Mouse (Mus musculus) limb, embryonic 10.5 days (tissue): Measurements from ENCODE around the gene Rpia. TPM values are rescaled to one million over a fixed set of nuclear protein-coding genes. Genes with fewer than 3 reads are reported as not detected.

ENCODE experiments used
- DNase-seq: peaks from one replicate; pipeline ENCODE4 v3.0.0-alpha.2; 2017; ENCODE audit warnings: low spot score
- H3K27ac ChIP-seq: fragments of 300-500 bp; sonication (generic); 2 replicates; pipeline ENCODE4 v1.5.1; 2016; ENCODE audit warnings: mild to moderate bottlenecking
- H3K27me3 ChIP-seq: fragments of 300-500 bp; sonication (generic); 2 replicates; pipeline ENCODE4 v1.6.1; 2016; ENCODE audit warnings: low read depth, mild to moderate bottlenecking; ENCODE audit not compliant: poor library complexity, severe bottlenecking
- H3K36me3 ChIP-seq: fragments of 300-500 bp; sonication (generic); 2 replicates; pipeline ENCODE4 v1.6.1; 2016; ENCODE audit warnings: mild to moderate bottlenecking, moderate library complexity
- H3K4me1 ChIP-seq: fragments of 300-500 bp; sonication (generic); 2 replicates; pipeline ENCODE4 v1.6.1; 2016
- H3K4me3 ChIP-seq: fragments of 300-500 bp; sonication (generic); 2 replicates; pipeline ENCODE4 v1.5.1; 2016; ENCODE audit warnings: mild to moderate bottlenecking, moderate library complexity
- H3K9me3 ChIP-seq: fragments of 300-500 bp; sonication (generic); replicated peaks from 2 replicates; pipeline ENCODE4 v1.6.1; 2016; ENCODE audit warnings: mild to moderate bottlenecking
- WGBS: fragments of 180-500 bp; shearing (Covaris S2); methylation state at CpG from one replicate; pipeline ENCODE4 v1.1.7; 2016; 5-methylcytosine and 5-hydroxymethylcytosine counted together
- polyA plus RNA-seq: library from polyadenylated mRNA; unstranded; fragments of >200 nt; fragmentation: Nextera tagmentation; extraction: Ambion mirVana; gene quantifications from 2 replicates; pipeline ENCODE4 v1.2.1, GENCODE M21; 2016

Gene Rpia
- polyA plus RNA-seq, 1 experiment from 2014 or later = 2.3 TPM

- Histone ChIP-seq H3K4me3 (no peak overlapping the region), H3K27ac (no peak overlapping the region), H3K27me3 (no peaks in the 10 kb centered on the region), H3K4me1 (peaks cover 3% of the 10 kb centered on the region; the same call in 1 of the 2 replicates), H3K9me3 (no peaks in the 10 kb centered on the region), H3K36me3 (no peaks in the 10 kb centered on the region)
- WGBS = 83% methylated on average over 8 of the region's 8 CpGs
- no peak for DNase-seq
Measured at GRCm38 (mm10) chr6:70815471-70815870, 23.4 kb upstream of the Rpia start.

DNA sequence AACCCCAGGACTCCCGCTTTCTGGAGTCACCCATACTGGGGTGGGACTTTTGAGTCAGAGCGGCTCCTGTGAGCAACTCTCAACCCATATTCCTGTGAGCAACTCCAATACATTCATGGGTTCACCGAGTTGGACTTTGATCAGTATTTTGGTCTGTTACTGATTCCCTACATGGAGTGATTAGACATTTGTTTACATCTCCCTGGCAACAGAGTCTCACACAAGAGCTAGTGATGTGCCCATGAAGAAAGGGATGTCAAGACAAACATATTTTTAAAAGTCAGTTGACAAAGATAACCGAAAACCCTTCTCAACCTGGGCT is 22.6 kb upstream of the Rpia start:
- Histone ChIP-seq H3K9me3 (no peaks in the 10 kb centered on the region), H3K27ac (no peak overlapping the region), H3K36me3 (no peaks in the 10 kb centered on the region), H3K27me3 (no peaks in the 10 kb centered on the region), H3K4me1 (peaks cover 3% of the 10 kb centered on the region; the same call in 1 of the 2 replicates), H3K4me3 (no peak overlapping the region)
- 90% methylated on average over 4 of the region's 4 CpGs for WGBS
- DNase-seq = no peak

GRCm38 (mm10) chr6:70813921-70814628 is 22.0 kb upstream of the Rpia start:
- no peak overlapping the region for H3K4me3 ChIP-seq
- no peaks in the 10 kb centered on the region for H3K27me3 ChIP-seq
- no peaks in the 10 kb centered on the region for H3K9me3 ChIP-seq
- no peak for DNase-seq
- 87% methylated on average over 18 of the region's 18 CpGs for WGBS
- peaks cover 3% of the 10 kb centered on the region; the same call in 1 of the 2 replicates for H3K4me1 ChIP-seq
- H3K27ac ChIP-seq = no peak overlapping the region
- no peaks in the 10 kb centered on the region for H3K36me3 ChIP-seq

- no peaks in the 10 kb centered on the region for H3K9me3 ChIP-seq
- H3K4me3 ChIP-seq = no peak overlapping the region
- no peak for DNase-seq
- H3K36me3 ChIP-seq = no peaks in the 10 kb centered on the region
- H3K4me1 ChIP-seq = peaks cover 6% of the 10 kb centered on the region; the same call in 1 of the 2 replicates
- no peaks in the 10 kb centered on the region for H3K27me3 ChIP-seq
- 71% methylated on average over 4 of the region's 4 CpGs for WGBS
- no peak overlapping the region; the same call in 1 of the 2 replicates for H3K27ac ChIP-seq
Measured at GRCm38 (mm10) chr6:70812526-70812895, 20.5 kb upstream of the Rpia start.

DNA sequence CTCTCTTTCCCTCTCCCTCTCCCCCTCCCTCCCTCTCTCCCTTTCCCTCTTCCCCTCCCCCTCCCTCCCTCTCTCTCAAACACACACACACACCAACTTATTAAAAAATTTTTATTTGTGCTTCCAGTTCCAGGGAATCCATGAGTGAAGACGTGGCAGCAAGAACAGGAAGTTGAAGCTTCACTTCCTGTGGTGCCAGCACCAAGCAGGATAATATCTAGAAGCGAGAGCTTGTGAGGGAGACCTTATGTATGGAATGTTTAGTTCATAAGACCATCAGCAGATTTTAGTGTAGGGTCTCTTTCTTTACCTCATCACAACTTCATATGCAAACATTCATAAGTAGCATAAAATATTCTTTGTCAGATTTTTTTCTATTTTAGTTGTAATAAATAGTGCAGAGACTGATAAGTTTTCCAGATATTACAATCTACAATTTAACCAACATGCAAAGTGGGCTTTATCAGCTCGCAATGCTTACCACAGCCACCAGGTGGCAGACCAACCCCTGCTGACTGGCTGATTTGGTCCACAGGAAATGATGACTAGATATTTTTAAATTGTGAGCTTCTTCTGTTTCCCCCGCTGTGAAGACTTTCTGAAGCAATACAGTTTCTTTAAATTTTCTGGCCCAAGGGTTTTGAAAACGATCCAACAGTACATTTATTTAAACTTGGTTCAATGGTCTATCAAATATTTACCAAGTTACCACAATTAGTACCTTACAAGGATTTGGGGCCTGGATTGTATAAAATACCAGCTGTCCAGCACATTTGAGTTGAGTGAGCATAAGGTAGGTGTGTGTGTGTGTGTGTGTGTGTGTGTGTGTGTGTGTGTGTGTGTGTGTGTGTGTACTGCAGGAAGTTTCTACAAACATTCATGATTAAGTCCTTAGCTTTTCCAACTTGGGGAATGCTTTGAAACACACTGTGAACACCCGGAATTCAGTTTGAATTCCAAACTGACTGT is 19.8 kb upstream of the Rpia start:
- H3K9me3 ChIP-seq = no peaks in the 10 kb centered on the region
- H3K4me1 ChIP-seq = peaks cover 9% of the 10 kb centered on the region; the same call in 1 of the 2 replicates
- H3K27ac ChIP-seq = no peak overlapping the region
- 31% methylated on average over 6 of the region's 6 CpGs for WGBS
- H3K4me3 ChIP-seq = no peak overlapping the region
- no peaks in the 10 kb centered on the region for H3K27me3 ChIP-seq
- H3K36me3 ChIP-seq = no peaks in the 10 kb centered on the region
- peak; percentile 72 for DNase-seq

DNA sequence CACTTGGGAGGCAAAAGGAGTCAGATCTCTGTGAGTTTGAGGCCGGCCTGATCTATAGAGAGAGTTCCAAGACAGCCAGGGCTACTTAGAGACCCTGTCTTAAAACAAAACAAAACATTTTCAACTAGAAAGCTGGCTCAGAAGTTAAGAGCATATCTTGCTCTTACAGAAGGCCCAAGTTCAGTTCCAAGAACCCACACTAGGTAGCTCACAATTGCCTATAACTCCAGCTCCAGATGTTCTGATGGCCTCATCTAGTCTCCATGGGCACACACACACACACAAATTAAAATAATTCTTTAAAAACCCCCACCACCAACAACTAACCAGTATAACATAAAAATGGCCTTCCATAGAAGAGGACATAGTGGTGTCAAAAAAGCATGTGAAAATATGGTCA is 18.5 kb upstream of the Rpia start:
- Histone ChIP-seq H3K9me3 (no peaks in the 10 kb centered on the region), H3K4me3 (no peak overlapping the region), H3K27ac (no peak overlapping the region), H3K4me1 (peaks cover 16% of the 10 kb centered on the region; the same call in 1 of the 2 replicates), H3K36me3 (no peaks in the 10 kb centered on the region), H3K27me3 (no peaks in the 10 kb centered on the region)
- WGBS = 83% methylated on average over 1 of the region's 1 CpGs
- no peak for DNase-seq

DNA sequence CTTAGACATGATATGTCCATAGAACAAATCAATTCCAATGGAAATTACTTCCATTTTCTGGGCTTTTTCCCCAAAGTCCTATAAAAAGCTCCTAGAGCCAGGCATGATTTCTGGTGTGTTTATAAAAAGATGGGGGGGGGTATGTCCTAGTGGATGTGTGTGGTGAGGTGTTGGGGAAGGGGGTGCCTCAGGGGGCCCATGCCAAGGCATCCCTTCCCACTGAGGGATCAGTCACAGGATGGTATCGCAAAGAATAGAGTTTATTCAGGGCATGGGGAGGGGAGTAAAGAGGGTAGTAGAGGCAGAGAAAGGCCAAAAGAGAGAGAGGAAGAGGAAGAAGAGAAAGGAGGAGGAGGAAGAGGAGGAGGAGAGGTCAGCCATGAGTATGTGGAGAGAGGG is 14.5 kb upstream of the Rpia start:
- DNase-seq = no peak
- Histone ChIP-seq H3K27ac (no peak overlapping the region), H3K36me3 (no peaks in the 10 kb centered on the region), H3K9me3 (no peaks in the 10 kb centered on the region), H3K4me1 (peaks cover 16% of the 10 kb centered on the region; the same call in 1 of the 2 replicates), H3K4me3 (no peak overlapping the region), H3K27me3 (no peaks in the 10 kb centered on the region)
- WGBS = 83% methylated on average over 1 of the region's 1 CpGs

DNA sequence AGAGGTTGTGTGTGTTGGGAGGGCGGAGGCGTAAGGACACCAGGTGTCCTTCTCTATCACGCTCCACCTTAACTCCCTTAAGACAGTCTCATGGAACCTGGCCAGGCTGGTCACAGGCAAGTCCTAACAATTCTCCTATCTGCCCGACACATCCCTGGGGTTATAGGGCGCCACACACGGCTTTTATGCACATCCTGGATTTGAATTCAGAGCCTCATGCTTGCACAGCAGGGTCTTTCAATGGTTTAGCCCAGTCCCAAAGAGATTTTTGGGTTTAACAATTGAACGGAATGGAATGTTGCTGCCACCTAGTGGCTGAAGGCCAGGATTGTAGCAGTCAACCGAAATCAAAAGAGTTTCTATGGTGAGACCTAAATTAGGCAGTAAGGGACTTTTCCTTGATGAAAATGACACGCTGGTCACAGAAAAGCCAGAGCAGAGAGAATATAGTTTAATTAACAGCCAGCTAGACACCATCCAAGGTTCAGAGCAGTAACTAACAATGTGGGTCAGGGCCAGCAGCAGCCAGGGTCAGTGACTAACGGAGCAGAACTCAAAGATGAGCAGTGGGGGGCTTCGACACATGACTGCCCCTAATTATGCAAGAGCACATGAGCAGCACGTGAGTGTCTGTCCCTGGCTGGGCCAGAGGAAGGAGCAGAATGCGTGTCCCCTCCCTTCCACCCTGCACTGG is 13.9 kb upstream of the Rpia start:
- peak; percentile 75 for DNase-seq
- H3K9me3 ChIP-seq = no peaks in the 10 kb centered on the region
- WGBS = 22% methylated on average over 13 of the region's 13 CpGs
- H3K36me3 ChIP-seq = no peaks in the 10 kb centered on the region
- H3K4me3 ChIP-seq = 0 out of 2 replicates have a peak overlapping the region, but pooled peaks have one; percentile 17
- H3K4me1 ChIP-seq = peaks cover 16% of the 10 kb centered on the region; the same call in 1 of the 2 replicates
- H3K27ac ChIP-seq = no peak overlapping the region
- H3K27me3 ChIP-seq = no peaks in the 10 kb centered on the region

GRCm38 (mm10) chr6:70805267-70805666 is 13.2 kb upstream of the Rpia start:
- Histone ChIP-seq H3K27ac (no peak overlapping the region), H3K36me3 (no peaks in the 10 kb centered on the region), H3K4me1 (peaks cover 16% of the 10 kb centered on the region; the same call in 1 of the 2 replicates), H3K9me3 (no peaks in the 10 kb centered on the region), H3K27me3 (no peaks in the 10 kb centered on the region), H3K4me3 (no peak overlapping the region)
- peak; percentile 66 for DNase-seq
- WGBS = 15% methylated on average over 7 of the region's 7 CpGs

DNA sequence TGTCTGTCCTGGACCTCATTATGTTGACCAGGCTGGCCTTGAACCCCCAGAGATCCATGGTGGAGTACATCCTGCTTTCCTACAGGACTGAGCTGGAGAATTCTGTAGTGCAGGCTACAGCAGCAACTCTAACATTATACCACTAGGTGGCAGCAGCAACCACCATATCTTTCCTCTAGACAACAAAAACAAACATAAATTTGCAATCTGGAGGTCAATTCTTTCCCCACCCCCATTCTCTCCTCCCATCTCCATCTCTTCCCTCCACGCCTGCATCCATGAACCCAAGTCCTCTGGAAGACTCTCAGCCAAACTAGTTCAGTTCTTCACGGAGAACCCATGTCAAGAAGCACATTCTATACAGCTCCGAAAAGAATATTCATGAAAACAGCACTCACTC is 12.6 kb upstream of the Rpia start:
- Histone ChIP-seq H3K36me3 (no peaks in the 10 kb centered on the region), H3K9me3 (no peaks in the 10 kb centered on the region), H3K4me3 (no peak overlapping the region), H3K4me1 (peaks cover 16% of the 10 kb centered on the region; the same call in 1 of the 2 replicates), H3K27ac (no peak overlapping the region), H3K27me3 (no peaks in the 10 kb centered on the region)
- DNase-seq = peak; percentile 57
- WGBS = 28% methylated on average over 3 of the region's 3 CpGs

GRCm38 (mm10) chr6:70797581-70798251 is 5.7 kb upstream of the Rpia start:
- 27% methylated on average over 9 of the region's 9 CpGs for WGBS
- Histone ChIP-seq H3K9me3 (no peaks in the 10 kb centered on the region), H3K36me3 (no peaks in the 10 kb centered on the region), H3K4me3 (no peak overlapping the region), H3K27ac (no peak overlapping the region), H3K4me1 (peaks cover 3% of the 10 kb centered on the region; the same call in 1 of the 2 replicates), H3K27me3 (no peaks in the 10 kb centered on the region)
- peak; percentile 74 for DNase-seq

DNA sequence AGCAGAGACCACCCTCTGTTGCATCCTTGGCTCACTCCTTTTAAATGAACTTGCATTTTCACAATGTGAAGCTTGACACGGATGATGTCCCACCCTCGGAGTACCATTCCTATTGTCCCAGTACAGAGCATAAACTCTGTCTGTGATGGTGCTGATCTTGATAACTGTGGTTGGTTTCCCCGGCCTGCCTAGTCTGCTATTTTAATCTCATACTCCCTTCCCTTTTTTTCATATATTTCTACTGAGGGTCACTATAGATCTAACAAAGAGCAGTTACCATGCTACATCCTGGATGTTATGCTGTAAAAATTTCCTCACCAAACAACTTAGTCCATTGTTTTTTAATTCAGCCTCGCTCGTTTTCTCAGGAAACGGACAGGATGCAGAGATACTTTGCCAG is 4.9 kb upstream of the Rpia start:
- 88% methylated on average over 6 of the region's 6 CpGs for WGBS
- H3K4me1 ChIP-seq = peaks cover 5% of the 10 kb centered on the region; the same call in 1 of the 2 replicates
- no peaks in the 10 kb centered on the region for H3K36me3 ChIP-seq

More for the DNA sequence above, 4.9 kb upstream of the Rpia start:
- H3K9me3 ChIP-seq = no peaks in the 10 kb centered on the region
- no peak overlapping the region for H3K4me3 ChIP-seq
- no peak for DNase-seq
- no peak overlapping the region for H3K27ac ChIP-seq
- no peaks in the 10 kb centered on the region for H3K27me3 ChIP-seq
